Mouse (Mus musculus) cortical plate, adult 2 months (tissue): Measurements from ENCODE around the gene Ppp1cc.

Experiments
- CTCF ChIP-seq: fragments of 200-500 bp; IDR thresholded peaks from 2 replicates; pipeline ENCODE4 v1.5.1; 2011; ENCODE audit warnings: mild to moderate bottlenecking, control low read depth, low read length; ENCODE audit not compliant: insufficient read depth; ENCODE audit errors: extremely low read depth
- POLR2A ChIP-seq: fragments of 200-500 bp; IDR thresholded peaks from 2 replicates; pipeline ENCODE4 v1.6.1; 2011; ENCODE audit warnings: mild to moderate bottlenecking, low read length, control low read depth; ENCODE audit not compliant: insufficient read depth; ENCODE audit errors: extremely low read depth

DNA sequence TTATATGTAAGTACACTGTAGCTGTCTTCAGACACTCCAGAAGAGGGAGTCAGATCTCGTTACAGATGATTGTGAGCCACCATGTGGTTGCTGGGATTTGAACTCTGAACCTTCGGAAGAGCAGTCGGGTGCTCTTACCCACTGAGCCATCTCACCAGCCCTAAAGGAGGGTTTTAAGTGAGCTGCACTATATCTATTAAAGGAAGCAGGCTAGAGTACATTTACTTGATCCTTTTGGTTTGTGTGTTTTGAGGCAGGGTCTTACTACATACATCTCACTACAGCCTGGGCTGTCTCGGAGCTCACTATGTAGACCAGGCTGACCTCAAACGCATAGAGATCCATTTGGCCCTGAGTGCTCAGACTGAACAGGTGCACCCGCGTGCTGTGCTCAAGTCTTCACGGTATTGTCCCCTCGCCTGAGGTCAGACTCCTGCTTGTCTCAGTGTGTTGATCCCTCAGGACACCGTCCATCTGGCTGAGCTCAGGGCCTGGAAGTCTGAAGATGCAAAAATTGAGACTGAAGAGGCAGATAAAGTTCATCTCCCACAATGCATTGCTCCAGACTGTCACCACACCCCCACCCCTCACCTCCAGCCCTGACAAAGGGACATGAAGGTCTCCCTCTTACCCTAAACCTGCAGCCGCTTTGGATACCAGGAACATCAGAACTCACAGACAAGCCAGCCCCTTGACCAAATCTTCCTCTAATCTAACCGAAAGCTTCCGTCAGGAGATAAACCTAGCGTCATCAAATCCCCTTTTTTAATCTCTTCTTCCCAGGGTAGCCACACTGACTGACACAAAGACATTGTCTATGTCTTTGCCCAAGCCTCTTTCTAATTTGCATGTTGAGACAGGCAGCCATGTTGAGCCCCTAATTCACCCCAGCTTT, 23.4 kb upstream of the Ppp1cc start:
- TF ChIP-seq CTCF (no peak), POLR2A (no peak)
